Mouse (Mus musculus) B cell, adult 2 months (primary cell): ENCODE measurements around the gene Jsrp1.

Experiments
- DNase-seq, 2 experiments: peaks; one replicate each; pipeline ENCODE4 v3.0.0; 2022

The Jsrp1 gene

DNA sequence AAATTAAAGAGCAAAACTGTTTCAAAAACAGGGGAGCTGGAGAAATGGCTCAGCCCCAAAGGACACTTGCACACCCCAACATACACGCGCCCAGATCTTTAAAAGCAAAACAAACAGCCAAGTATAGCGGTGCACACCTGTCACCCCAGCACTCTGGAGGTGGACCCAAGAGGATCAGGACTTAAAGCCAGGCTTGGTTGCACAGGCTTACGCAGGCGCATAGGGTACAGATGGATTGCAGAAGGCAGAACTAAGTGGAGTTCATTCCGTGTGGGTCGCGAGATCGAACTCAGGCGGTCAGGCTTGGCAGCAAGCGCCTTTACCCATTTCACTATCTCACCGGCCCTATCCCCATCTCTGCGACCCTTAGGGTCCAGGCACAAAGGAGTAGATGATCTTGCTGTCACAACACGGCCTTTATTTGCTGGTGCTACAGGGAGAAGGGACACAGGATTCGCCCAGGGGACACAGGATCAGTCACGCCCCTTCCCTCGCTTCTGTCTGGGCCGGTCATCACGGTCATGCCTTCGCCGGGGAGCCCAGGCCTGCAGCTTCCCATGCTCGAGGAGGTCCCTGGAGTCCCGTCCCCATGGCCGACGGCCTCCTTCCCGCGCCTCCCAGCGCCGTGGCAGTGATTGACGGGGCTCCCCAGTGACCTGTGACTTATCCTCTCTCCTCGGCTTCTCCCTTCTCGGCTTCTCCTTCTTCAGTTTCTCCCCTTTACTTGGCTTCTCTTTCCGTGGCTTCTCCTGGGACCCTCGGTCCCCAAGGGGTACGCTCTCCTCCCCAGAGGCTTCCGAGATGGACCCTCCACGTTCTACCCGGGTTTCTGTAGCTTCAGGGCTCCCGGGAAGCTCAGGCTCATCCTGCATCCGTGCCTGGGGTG, 5.0 kb downstream of the Jsrp1 start:
- DNase-seq, result no peak

DNA sequence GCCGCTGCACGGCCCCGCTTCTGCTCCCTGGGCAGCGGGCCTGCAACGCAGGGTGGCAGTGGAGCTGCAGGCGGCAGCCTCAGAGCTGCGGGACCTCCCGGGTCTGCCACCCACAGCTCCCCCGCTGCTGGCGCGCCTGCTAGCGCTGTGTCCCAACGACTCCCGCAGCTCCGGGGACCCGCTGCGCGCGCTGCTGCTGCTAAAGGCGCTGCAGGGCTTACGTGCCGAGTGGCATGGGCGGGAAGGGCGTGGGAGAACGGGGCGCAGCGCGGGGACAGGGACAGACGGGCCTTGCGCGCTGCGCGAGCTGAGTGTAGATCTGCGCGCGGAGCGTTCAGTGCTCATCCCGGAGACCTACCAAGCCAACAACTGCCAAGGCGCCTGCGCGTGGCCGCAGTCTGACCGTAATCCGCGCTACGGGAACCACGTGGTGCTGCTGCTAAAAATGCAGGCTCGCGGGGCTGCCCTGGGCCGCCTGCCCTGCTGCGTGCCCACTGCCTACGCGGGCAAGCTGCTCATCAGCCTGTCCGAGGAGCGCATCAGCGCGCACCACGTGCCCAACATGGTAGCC, 6.2 kb downstream of the Jsrp1 start:
- peak; percentile 43 to 51 for DNase-seq

DNA sequence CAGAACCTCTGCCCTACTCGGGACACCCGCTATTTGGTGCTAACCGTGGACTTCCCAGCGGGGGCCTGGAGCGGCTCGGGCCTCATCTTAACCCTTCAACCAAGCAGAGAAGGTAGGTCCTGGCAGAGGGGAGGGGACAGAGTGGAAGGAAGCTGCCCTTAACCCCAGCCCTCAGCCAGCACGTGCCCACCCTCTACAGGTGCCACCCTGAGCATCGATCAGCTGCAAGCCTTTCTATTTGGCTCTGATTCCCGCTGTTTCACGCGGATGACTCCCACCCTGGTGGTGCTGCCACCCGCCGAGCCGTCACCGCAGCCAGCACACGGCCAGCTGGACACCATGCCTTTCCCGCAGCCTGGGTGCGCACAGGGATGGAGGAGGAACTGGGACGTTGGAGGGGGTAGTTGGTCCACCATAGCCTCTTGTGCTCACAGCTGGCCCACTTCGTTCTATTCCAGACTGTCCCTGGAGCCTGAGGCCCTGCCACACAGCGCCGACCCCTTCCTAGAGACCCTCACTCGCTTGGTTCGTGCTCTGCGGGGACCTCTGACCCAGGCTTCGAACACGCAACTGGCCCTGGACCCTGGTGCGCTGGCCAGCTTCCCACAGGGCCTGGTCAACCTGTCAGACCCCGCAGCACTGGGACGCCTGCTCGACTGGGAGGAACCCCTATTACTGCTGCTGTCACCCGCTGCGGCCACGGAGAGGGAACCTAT, 6.8 kb downstream of the Jsrp1 start:
- DNase-seq, result no peak

DNA sequence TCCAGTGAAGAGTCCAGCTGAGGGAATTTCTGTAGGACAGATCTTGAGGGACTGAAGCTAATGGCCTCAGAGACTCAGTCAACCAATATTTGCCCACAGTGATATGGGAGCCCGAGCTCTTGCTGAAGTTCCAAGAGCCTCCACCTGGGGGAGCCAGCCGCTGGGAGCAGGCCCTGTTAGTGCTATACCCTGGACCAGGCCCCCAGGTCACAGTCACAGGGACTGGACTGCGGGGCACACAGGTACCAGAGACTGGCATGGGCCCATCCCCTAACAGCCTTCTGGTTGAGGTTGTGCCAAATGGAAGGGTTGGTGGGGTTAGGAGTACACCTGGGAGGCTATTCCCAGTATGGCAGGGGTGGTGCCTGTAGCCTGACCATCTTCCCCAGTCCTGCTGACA, 7.4 kb downstream of the Jsrp1 start:
- peak; percentile 86 to 88 for DNase-seq

DNA sequence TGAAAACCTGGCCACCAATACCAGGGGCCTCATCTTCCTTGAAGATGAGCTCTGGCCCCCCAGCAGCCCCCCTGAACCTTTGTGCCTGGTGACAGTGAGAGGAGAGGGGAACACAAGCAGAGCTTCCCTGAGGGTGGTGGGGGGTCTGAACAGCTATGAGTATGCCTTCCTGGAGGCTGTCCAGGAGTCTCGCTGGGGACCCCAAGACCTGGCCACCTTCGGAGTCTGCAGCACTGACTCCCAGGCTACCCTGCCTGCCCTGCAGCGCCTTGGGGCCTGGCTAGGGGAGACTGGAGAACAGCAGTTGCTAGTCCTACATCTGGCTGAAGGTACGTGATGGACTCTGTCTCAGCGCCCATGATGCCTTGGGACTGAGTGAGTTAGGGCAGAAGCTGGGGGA, 8.0 kb downstream of the Jsrp1 start:
- no peak for DNase-seq

DNA sequence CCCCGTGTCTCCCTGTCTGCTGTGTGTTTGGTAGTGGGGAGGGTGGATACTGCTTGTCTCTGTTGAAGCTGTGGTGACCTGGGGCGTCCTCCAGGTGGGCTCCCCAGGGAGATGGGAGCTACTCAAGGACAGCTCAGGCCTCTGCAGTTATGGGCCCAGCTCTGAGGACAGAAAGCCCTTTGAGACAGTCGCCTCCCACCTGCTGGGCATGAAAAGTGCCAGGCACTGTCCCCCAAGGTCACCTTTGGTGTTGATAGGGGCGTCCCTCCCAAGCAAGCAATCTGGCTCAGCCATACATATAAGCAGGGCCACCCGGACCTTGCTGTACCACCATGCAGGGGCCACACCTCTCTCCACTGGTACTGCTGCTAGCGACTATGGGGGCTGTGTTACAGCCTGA, 8.4 kb downstream of the Jsrp1 start, which contains the start of gene Amh:
Amh (plus strand) TSS at position 328 of the 400 bp plus-strand sequence.
- no peak for DNase-seq

DNA sequence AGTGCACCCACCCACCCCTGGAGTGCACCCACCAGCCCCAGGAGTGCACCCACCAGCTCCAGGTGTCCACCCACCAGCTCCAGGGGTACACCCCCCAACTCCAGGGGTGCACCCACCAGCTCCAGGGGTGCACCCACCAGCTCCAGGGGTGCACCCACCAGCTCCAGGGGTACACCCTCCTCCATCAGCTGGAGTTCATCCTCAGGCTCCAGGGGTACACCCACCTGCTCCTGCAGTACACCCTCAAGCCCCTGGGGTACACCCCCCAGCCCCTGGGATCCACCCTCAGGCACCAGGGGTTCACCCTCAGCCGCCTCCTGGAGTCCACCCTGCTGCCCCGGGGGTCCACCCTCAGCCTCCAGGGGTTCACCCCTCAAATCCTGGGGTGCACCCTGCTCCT, 9.0 kb downstream of the Jsrp1 start:
- no peak for DNase-seq

DNA sequence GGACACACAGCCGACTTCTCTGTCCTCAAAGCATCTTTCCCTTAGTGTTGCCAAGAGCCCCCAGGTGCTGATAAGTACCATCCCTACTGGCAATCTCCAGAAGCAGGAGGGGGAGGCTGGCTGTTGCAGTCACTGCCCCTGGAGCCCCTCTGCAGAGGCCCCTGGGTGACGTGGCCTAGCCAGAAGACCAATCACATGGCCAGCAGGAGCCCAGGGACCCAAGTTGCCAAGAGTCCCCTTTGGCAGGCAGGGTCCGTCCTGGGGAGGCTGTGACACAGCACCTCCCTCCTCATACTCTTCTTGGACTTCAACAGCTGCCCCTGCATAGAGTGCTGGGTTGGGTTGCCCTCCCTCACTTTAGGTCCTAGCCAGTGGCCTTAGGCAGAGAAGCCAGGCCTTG, 10.3 kb downstream of the Jsrp1 start:
- DNase-seq, result no peak

DNA sequence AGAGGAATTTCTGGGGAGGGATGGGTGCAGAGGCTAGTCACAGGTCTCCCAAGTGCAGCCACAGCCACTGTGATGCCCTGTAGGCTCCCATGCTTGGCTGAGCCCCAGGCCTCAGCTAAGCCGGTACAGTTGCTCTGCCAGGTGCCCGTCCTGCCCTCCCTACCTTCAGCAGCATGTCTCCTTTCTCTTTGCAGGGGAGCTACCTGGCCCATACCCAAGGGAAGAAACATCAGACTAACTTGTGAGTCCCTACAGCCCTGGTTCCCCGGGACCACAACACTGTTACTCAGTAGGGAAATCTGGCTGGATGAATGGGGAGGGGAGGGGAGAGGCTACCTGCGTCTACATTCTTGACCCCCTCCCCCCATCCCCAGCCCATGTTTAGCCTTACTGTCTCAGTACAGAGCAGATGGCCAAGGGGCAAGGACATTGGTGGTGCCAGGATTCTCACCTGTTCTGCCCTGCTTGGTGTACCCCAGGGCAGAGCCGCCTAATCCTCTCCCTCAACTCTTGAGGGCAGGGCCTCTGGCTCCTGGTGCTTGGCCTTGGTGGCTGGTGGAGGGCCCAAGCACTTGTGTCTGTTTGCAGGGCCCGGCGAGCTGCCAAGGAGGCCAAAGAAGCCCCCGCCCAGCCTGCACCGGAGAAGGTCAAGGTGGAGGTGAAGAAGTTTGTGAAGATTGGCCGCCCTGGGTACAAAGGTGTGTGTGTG, 10.9 kb downstream of the Jsrp1 start:
- no peak for DNase-seq

DNA sequence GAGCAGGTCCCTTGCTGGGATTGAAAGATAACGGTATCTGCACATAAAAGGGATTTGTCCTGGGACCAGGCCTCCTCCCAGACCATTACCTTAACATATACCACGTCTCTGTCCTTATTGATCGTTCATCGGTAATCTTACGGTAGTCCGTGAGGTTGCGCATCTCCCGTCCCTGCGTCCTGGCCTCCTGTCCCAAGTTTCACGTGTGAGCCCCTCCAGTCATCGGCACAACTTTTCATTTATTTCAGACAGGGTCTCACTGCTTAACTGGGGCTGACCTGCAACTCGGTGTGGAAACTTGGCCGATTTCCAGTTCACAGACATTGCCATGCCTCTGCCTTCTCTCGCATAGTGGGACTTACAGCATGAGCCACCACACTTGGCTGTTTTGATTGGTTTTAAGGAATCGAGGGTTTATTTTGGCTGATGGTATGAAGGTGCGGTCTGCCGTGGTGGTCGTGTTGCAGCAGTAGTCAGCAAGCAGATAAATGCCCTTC, 14.2 kb downstream of the Jsrp1 start:
- no peak for DNase-seq

DNA sequence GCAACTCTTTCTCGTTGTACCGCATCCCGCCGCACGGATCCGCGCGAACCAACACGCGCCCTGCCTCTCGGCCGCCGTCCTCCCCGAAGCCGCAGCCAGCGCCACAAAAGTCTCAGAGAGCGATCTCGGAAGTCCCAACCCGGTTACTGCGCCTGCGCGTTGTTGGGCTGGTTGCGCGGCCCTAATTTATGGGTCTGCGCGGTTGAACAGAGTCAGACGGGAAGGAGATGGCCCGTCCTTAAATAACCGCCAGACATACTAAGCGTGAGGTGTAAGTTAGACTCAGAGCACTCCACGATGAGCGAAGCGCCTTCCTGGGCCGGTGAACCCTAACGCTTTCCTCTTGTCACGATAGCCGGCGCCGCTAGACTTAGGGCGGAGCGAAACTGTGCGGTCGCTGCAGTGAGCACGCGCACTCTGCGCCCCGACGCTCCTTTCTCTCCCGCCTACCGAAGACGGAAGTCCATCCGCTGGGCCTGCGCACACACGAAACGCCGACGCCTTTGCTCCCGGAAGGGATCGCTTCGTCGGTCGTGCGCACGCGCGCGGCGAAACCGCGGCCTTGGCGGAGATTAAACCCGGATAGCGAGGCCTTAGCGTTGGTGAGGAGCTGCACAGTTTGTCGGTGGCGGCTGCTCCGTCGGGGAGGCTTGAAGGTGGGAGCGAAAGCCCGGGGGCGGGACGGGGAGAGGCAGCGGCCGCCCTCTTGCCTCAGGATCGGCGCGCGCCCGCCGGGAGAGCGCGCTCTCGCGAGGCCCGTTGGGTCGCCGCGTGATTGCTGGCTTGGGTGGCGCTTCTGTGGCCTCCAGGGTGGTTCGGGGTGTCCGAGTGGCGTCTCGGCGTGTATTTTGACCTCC, 14.9 kb downstream of the Jsrp1 start, which contains the start of the genes Sf3a2 and Plekhj1:
Sf3a2 (plus strand) TSS at position 49 of the 857 bp plus-strand sequence.
Plekhj1 (minus strand) TSS at position 477 of the 857 bp plus-strand sequence.
- DNase-seq, result peak; percentile 93 to 95

DNA sequence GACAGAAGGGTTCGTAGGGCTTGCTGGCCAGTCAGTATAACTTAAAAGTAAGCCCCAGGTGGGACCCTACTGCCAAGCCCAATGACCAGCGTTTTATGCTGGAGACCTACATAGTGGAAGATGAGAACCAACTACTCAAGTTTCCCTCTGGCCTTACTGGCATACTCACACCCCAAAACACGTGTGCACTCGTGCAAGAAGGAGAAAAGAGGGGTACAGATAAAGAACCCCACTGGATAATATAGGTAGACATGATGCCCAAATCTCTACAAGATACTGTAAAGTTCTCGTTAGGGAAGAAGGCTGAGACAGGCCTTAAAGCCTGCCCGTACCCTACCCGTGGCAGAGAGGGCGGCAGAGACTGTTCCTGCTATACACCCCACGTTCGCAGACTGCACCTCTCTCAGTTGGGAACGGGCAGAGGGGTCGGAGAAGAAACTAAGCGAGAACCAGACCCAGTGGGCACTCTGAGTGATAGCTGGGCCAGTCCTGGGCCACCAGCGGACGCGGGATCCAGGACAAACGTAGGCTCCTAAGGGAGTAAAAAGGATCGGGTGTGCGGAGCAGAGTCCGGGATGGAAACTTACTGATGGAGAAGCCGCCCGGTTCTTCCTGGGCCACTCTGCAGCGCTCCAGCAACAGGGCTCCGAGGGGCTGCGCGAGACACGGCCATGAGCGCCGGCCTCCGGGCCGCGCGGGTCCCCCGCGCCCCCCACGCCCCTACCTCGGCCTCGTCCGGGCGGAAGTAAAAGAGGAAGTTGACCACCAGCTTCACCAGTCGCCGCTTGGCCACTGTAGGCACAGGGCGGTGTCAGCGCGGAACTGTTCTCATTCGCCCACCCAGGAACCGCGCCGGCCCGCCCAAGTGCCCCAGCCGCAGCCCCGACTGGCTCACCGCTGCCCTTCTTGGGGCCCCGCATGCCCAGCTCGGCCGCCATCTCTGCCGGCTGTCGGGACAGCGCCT, 15.8 kb downstream of the Jsrp1 start:
- DNase-seq, result peak in 1 of 2 experiments; percentile 34

DNA sequence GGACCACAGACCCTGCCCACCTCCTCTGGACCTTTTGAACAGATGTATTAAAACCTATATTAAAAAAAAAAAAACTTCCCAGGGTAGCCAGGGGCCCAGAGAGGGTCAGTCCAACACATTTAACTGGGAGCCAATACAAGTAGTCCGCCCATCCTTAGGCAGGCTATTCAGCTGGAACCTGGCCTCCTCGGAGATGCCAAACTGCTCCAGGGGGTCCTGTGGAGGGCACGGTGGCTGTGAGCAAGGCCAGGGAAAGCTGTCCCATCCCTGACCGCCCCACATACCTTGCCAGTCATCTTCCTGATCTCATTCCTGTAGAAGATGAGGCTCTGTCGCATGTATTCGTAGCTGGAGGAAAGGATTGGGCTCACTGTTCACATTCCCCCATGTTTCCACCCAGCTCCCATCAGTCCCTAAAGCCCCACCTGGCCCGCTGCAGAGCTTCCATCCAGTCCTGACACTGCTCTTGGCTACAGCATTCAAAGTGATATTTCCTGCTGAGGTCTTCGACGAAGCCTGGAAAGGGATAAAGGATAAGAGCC, 16.9 kb downstream of the Jsrp1 start:
- DNase-seq, result no peak

DNA sequence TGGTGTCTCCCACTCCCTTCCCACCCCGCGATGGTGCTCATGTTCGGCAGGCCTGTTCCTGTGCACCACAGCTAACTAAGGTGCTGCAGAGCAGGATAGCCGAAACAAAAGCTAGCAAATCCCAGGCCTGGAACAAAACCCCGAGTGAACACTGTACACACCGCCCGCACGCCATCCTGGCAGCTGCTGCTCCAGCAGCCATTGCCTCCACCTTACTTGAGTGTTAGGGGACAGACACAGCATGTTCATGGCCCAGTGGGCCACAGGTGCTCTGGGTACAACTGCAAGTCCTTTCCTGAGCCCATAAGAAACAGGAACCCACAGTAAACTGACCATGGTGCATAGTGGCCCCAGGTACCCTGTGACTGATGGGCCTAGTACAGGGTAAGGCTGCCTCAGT, 18.5 kb downstream of the Jsrp1 start:
- DNase-seq, result no peak

DNA sequence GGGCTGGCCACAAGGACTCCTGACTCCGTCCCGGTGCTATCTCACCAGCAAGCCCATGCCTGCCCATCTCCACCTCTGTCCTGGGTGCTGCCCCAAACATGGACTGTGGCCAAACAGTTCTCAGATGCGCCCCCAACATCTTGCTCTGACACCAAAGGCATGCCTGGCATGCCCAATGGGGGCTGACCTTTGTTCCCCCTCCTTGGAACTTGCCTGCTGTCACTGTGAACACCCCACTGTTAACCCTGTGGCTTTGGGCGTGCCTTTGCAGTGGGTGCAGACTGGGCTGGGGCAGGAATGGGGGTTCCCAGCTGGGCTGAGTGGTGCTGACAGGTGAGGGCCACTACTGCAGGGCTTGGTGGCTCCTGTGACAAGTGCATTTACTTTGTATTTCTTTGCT, 19.5 kb downstream of the Jsrp1 start:
- no peak for DNase-seq

DNA sequence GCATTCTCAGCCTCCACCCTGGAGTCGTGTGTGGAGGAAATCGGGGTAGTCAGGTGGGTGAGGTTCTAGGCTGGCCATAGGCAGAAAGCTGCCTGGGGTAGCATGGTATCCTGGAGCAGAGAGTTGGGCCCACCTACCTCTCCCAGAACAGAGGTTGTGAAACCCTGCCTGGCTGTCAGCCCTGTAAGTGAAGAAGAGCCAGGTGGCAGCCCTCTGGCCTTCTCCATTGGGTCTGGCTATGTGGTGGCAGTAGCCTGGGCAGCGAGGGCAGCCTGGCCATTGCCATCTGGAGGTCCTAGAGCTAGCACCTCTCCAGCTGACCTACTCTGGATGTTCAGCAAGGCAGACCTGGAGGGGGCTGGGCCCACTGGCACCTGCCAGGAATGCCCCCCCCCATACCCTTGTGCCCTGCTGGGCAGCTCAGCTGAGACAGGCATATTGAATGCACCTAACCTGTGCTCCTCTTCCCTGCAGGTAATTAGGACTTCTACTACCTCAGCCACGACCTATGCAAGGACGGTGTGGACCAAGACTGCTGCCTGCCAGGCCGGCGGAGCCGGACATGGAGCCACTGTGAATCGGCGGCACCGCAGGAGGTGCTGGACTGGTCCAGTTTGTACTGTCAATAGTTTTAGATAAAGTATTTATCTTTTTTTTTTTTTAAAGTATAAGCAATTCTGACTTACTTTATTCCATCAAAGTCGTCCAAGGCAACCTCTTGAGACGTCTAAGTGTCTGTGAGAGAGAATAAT, 20.1 kb downstream of the Jsrp1 start:
- DNase-seq, result no peak

DNA sequence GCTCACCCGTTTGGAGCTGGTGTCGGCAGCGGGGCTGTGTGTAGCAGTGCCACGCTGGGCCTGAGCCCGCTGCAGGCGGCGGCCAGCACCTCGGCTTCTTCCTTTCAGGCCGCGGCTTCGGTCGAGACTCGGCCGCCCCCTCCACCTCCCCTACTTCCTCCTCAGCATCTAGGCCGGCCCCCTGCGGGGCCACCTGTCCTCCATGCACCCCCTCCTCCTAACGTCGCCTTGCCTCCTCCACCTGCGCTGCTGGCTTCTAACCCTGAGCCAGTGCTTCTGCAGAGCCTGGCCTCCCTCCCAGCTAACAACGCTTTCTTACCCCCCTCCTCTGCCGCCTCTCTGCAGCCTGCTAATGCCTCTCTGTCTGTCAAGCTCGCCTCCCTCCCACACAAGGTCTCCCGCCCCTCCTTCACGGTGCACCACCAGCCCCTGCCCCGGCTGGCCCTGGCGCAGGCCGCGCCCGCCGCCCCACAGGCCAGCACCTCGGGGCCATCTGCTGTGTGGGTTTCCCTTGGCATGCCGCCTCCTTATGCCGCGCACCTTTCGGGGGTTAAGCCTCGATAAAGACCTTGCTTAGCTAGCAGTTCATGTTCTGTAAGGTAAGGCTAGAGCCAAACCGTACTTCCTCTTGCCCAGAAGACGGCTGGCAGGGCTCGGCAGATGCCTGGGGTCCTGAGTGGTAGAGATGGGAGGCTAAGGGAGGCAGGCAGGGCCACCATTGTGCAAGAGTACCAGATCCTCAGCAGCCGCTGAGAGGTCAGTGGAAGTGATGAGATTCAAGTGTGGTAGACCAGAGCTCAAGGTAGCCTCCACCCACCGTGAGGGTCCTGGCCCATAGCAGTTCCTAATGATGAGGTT, 20.9 kb downstream of the Jsrp1 start:
- no peak for DNase-seq

DNA sequence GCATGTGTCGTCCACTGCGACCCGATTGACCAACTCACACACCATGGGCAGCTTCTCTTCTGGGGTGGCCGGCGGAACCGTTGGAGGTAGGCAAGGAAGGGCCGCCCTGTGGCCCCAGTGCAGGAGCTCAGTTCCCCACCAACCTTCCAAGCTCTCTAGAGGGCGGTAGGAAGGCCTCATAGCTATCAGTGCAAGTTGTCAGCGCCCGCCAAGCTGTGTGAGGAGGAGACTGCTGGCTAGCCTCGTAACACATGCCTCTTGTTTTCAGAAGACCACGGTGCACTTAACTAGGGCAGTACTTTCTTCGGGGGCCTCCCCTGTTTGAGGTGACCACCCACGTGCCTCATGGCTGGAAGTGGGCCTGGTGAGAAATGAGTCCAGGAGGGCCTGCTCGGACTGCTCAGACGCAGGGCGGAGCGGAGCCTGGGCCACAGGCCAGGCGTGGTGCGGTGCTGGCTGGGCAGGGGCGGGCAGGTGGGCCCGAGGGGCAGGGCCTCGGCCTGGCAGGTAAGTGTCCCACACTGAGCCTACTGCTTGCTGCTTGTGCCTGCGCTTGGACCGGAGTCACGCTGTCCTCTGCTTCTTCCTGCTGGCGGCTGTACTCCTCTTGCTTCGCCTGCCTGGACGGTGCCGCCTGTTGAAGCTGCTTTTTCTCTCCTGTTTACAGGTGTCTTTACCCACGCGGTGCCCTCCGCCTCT, 21.7 kb downstream of the Jsrp1 start:
- DNase-seq, result no peak
